Mouse (Mus musculus): ENCODE data around the gene Cited2. TPM values are rescaled to one million over a fixed set of nuclear protein-coding genes. Genes with fewer than 3 reads are reported as not detected.

Cited2 gene
- total RNA-seq, 2 experiments from 2014 or later = 30.4 to 36.4 TPM

DNA sequence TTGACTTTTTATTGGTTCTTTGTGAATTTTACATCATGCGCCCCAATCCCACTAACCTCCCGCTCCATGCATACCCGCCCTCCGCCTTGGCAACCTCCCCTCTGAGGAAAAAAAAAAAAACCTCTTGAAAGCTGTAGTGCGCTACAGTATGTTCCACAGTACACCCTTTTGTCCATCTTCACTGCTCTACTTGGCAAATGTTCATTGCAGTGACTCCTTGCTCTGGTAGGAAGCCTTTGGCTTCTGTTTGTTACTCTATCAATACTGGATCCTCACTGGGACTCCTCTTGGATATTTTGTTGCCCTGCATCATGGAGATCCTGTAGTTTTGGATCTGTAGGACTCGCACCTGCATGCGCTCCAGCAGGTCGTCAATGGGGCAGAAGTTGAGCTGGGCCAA is 39.9 kb downstream of the Cited2 start:
- no peak for DNase-seq (ENCODE audit: extremely low spot score in 1 of 2, low spot score in 2 of 2)
- intact Hi-C loops (cut with DNase I) = no loop called here

- intact Hi-C loops (cut with DNase I) = no loop called here
These were observed 46.8 kb downstream of the Cited2 start for GRCm38 (mm10) chr10:17769856-17770255.

GRCm38 (mm10) chr10:17772364-17772763 is 49.3 kb downstream of the Cited2 start:
- intact Hi-C loops (cut with DNase I) = no loop called here
- no peak for DNase-seq (ENCODE audit: extremely low spot score in 1 of 2, low spot score in 2 of 2)

More at GRCm38 (mm10) chr10:17769856-17770255, 46.8 kb downstream of the Cited2 start:
- DNase-seq (ENCODE audit: extremely low spot score in 1 of 2, low spot score in 2 of 2) = no peak

DNA sequence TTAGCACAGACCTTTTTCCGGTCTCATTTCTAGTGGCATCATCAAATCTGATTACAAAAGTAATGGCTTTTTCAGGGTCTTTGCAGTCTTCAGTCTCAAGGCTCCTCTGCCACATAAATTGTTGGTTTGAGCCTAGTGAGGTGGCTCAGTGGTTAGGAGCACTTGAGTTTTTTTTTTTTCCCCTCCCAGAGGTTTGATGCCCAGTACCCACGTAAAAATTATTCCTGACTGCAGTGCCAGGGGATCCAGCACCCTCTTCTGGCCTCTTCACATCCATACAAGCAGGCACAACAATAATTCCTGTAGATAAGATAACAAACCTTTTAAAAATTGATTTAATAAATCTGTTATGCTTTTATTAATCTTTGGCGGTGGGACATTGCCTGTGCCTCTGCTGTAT is 51.3 kb downstream of the Cited2 start:
- intact Hi-C loops (cut with DNase I) = no loop called here

GRCm38 (mm10) chr10:17775079-17775478 is 52.1 kb downstream of the Cited2 start:
- intact Hi-C loops (cut with DNase I) = no loop called here
- no peak for DNase-seq (ENCODE audit: extremely low spot score in 1 of 2, low spot score in 2 of 2)

More for the DNA sequence above, 51.3 kb downstream of the Cited2 start:
- DNase-seq (ENCODE audit: extremely low spot score in 1 of 2, low spot score in 2 of 2) = no peak

Other genes starting within 250 kb of the Cited2 start
- under 1 TPM; 0.18 to 0.21 TPM for gene Txlnb, start 73.0 kb downstream of the Cited2 start, total RNA-seq (2021)
- 10 to 100 TPM; 27.8 to 29.0 TPM for gene Heca, start 224.8 kb downstream of the Cited2 start, total RNA-seq (2021)

All from left cerebral cortex, postnatal 10 days (tissue).